Mouse (Mus musculus): ENCODE results near the gene Mov10l1. TPM values are rescaled to one million over a fixed set of nuclear protein-coding genes. Genes with fewer than 3 reads are reported as not detected.
A peak's percentile ranks its signal among the peaks of the same experiment; 100 is the strongest.

Mov10l1 gene
- not detected in 2 replicates for total RNA-seq (2014; fragmentation: Nextera tagmentation)
- total RNA-seq (2017): not detected in 2 replicates

DNA sequence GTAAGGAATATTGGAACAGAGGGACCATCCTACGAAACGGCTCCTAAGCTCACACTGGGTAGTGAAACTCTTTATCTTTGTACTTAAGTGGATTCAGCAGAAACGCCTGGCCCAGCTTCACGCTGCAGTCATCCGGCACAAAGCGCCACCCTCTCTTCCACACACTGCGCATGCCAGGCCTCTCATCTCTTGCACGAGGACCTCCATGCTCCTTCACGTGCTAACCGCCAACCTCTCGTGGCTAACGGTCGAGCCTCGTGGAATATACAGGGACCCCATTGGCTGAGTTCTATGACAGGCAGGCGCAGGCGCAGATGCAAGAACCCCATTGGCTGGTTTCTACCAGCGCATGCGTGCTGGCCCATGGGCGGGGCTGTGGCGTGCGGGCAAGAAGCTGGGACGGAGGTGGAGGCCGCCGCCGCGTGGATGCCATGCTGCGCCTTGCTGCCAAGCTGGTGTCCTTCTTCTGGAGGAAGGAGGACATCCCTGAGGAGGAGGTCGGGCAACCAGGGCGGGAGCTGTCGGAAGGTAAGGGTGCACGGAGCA is at the start of gene Mov10l1:
TSS of gene Mov10l1 (plus strand) at position 376 of the 546 bp plus-strand sequence.
- ATAC-seq (replicated peaks; ENCODE audit: poor library complexity, severe bottlenecking): no peak

DNA sequence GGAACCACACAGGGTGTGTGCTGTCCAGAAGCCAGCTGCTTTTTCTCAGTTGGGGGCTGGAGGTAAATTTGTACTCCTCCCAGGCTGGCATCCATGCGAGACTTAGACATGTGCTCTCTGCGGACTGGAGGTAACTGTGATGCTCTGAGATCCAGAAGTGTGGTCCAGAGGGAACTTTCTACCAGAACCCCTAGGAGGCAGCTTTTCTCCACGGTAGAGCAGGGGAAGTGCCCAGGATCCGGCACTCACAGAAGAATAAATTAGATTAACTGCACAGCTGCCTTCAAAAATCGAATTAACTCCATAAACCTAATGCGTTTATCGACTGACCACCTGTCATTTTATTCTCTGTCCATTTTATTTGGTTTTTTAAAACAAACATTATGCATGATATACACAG is 48.6 kb upstream of the Mov10l1 start:
- ATAC-seq (replicated peaks; ENCODE audit: poor library complexity, severe bottlenecking): no peak

DNA sequence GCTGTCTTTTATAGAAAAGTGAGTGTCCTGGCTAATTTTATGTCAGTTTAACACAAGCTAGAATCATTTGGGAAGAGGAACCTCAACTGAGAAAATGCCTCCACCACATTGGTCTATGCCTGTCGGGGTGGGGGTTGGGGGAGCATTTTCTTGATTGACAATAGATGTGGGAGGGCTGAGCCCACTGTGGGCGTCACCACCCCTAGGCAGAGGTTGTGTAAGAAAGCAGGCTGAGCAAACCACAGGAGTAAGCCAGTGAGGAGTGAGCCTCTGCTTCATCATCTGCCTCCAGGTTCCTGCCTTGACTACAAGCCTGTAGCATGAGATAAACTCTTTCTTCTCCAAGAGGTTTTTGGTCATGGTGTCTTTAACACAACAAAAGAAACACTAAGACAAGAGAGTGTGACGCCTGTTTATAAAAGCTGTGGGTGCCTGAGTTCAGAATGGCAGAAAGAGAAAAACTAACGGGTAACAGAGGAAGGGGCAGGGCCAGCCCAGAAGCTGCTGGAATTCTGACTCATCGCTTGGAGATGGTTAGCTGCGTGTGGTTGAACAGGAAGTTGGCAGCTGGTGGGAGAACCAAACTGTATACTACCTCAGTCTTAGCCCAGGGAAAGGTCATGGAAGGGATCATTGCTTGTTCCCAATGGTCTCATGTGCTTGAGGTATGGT is 46.0 kb upstream of the Mov10l1 start:
- peak; percentile 73 for ATAC-seq (replicated peaks; ENCODE audit: poor library complexity, severe bottlenecking)

DNA sequence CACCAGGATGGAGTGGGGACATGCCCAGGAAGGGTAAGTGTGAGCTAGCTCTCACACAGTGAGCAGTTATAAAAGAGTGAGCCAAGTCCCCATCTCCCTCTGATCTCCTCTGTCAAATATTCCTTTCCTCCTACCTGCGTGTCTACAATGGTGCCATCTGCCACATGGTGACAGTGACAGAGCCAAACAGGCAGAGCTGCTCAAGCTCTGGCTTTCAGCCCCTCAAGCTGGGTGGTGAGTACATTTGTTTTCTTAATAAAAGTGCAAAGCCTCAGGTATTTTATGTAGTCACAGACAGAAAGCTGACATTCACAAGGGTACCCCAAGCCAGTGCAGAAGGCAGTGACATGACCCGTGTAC is 45.4 kb upstream of the Mov10l1 start:
- ATAC-seq (replicated peaks; ENCODE audit: poor library complexity, severe bottlenecking): no peak

DNA sequence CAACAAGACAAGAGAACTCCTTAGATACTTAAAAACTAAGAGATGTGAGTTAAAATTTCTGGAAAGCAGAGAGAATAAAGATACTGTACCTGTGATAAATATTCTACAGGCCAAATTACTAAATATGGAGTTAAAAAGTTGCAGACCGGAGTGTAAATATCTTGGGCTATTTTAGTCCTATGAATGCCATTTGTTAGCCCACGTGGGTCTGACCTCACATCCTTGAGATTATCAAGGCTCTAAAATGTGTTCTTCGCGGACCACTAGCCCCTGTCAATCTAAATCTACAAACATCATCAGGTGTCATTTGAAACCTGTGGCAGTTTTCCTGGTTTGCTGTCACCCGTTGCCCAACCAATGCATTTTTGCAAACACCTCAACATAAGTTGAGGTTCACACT is 39.9 kb upstream of the Mov10l1 start:
- ATAC-seq (replicated peaks; ENCODE audit: poor library complexity, severe bottlenecking): no peak

GRCm38 (mm10) chr15:88943896-88944551 is 38.7 kb upstream of the Mov10l1 start:
- ATAC-seq (replicated peaks; ENCODE audit: poor library complexity, severe bottlenecking): peak; percentile 53

DNA sequence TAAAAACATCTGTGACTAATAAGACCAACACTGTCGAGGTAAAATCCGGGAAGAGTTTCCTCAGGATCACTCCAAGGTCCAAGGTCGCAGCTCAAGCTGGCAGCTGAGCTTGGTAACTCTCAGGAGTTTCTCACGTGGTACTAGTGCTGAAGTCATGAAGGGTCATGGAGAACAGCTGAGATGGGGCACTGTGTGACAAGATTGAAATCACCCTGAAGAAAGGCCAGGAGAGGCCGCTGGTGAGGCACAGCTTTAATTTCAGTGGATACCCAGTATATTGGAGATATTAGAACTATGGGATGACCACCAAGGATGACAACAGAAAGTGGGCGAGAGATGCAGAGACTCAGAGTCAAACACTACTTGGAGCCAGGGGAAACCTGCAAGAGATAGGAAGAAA is 35.9 kb upstream of the Mov10l1 start:
- no peak for ATAC-seq (replicated peaks; ENCODE audit: poor library complexity, severe bottlenecking)

DNA sequence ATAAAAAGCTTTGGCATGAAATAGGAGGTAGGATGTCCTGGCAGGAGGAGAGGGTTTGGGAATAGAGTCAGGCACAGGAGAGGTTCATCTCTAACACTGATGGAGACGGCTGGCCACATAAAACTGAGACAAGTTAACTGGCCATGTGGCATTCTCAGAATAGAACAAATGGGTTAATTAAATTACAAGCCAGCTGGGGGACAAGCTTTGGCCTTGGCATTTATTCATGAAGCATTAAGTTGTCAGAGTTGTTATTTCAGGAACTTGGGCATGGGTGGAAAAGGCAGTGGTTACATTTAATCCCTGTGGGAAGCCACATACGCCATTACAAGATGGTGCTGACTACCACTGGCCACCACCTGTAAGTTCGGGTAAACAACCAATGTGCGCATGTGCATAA is 31.5 kb upstream of the Mov10l1 start:
- no peak for ATAC-seq (replicated peaks; ENCODE audit: poor library complexity, severe bottlenecking)

- peak; percentile 42; the same call in 1 of the 2 replicates for ATAC-seq (replicated peaks; ENCODE audit: poor library complexity, severe bottlenecking)
Observed at GRCm38 (mm10) chr15:88954368-88955072, 28.2 kb upstream of the Mov10l1 start, which contains the start of gene Ttll8. Ttll8 (minus strand) TSS chr15:88954418.

- no peak for ATAC-seq (replicated peaks; ENCODE audit: poor library complexity, severe bottlenecking)
Observed at GRCm38 (mm10) chr15:88955342-88955741, 27.4 kb upstream of the Mov10l1 start.

DNA sequence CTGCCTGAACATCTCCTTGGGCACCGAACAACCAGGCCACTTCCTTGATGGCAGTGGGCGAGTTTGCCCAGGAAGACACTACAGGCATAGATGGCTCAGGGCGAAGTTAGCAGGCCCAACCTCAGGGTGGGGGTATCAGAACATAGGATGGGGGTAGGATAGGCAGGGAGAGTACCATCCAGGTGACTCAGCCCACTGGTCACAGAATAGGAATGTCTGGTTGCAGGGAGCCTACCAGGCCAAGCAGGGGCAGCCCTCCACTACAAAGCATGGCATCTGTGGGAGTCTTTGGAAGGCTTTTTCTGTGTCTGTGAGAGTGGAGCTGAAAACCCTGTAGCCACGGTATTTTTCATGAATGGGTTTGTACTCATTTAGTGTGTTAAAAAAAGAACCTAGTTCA is 25.2 kb upstream of the Mov10l1 start:
- no peak for ATAC-seq (replicated peaks; ENCODE audit: poor library complexity, severe bottlenecking)

DNA sequence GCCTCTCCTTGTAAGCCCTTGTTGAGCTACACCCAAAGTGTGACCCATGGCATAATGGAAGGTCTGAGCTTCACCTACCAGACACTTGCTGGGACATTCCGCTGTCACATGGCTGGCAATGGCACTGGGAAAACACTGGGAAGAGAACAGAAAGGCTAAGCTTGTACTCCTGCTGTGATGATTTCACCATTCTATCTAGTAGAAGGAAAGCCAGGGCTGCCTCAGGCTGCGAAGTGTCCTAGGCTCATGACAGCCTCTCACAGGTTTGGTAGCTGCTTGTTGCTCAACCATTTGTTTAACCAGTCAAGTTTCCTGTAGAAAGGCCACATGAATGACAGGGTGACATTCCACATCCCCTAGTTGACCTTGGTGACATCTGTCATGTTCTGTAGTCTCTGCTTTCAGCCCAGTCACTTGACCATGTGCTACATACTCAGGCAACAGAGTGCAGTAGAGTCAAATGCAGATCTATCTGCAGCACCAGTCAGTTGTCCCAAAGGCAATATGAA is 18.6 kb upstream of the Mov10l1 start:
- no peak for ATAC-seq (replicated peaks; ENCODE audit: poor library complexity, severe bottlenecking)

DNA sequence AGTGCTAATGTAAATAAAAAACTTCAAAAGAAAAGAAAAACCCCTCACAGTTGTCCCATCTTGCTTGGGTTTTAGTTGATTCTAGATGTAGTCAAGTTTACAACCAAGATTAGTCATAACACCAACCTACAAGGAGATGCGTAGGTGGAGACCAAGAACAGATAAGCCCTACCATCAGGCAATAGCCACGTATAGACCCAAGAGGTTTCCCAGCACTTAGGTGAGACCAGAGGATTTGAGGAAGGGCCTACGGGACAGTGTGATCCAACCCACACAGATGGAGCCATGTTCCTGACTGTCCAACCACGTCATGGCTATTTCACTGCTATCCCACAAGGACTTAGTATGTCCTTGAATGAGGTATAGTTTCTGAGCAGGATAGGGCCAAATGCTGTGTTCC is 10.4 kb upstream of the Mov10l1 start:
- no peak for ATAC-seq (replicated peaks; ENCODE audit: poor library complexity, severe bottlenecking)

GRCm38 (mm10) chr15:88978281-88979137 is 4.2 kb upstream of the Mov10l1 start, which contains the start of gene Mlc1:
Mlc1 (minus strand) TSS chr15:88979007.
- ATAC-seq (replicated peaks; ENCODE audit: poor library complexity, severe bottlenecking): no peak

DNA sequence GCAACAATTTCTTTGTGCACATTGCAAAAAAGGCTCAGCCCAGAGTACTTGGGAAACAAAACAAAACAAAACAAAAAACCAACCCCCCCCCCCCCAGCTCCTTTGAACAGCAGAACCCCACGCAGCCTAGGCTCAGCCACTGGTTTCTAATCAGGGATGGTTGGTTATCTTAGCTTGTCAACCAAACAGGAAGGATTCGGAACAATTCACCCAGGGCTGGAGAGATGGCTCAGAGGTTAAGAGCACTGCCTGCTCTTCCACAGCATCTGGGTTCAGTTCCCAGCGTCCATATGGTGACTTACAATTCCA is 3.6 kb upstream of the Mov10l1 start:
- no peak for ATAC-seq (replicated peaks; ENCODE audit: poor library complexity, severe bottlenecking)

DNA sequence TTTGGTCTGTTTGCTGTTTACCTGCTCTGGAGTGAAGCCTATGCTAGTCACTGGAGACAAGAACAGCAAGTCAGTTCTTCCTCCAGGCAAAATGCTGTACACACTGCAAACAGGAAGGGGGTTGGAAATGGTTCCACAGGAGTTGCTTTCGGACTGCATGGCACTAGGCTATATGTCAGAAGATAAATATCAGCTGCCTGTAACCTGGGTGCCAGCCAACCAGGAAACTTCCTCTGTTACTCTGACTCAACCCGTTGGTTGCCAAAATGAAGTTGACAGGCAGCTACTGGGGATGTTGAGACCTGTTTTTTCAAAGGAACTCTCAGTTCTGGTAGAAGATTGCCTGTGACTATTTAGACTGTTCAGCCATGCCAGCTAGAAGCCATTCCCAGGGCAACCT is 6.5 kb downstream of the Mov10l1 start:
- no peak for ATAC-seq (replicated peaks; ENCODE audit: poor library complexity, severe bottlenecking)

DNA sequence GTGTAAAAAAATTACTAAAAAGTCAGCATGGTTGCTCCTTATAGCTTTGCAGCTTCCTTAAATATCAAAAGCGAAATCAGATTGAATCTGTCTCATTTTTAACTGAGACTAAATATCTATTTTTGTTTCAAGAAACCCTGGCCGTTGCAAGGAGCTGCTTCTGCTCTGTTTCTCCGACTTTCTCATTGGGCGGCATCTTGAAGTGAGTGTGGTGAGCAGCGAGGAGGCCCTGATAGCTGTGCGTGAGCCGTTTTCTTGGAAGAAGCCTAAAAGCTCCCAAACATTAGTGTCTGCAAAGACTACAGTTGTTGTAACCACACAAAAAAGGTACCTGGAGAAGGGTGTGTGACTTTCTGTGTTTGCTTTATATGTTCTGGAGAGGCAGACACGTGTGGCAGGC is 15.9 kb downstream of the Mov10l1 start:
- no peak for ATAC-seq (replicated peaks; ENCODE audit: poor library complexity, severe bottlenecking)

DNA sequence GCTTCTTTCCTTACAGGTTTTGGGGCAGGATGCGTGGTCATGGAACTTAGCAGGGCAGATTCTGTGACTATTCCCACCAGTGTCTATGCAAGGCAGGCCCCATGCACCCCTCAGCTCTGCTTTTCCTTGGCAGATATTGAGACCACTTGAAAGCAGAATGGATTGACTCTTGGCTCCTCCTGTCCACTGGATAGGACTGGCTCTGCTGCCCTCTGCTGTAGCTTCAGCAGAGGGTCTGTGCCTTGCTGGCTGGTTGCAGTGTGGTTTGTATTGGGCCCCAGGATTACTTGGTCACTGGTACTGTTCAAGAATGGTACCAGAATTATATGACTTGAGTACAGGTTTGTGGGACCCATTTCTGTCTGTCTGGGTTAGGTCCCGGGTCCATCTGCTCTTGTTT is 16.4 kb downstream of the Mov10l1 start:
- no peak for ATAC-seq (replicated peaks; ENCODE audit: poor library complexity, severe bottlenecking)

DNA sequence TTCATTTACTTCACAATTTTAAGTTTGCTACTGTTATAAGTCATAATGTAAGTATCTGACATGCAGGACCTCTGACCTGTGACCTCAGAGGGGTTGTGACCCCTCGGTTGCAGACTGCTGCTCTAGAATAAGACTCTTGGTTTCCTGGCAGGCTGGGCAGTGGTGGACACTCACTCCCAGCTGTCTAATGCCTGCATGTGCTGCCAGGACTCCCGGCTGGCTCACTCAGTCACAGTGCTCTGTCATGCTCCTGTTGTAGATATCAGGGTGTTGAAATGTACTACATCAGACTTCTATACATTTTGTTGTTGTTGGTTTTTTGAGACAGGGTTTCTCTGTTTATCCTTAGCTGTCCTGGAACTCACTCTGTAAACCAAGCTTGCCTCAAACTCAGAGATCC is 17.7 kb downstream of the Mov10l1 start:
- ATAC-seq (replicated peaks; ENCODE audit: poor library complexity, severe bottlenecking): no peak

DNA sequence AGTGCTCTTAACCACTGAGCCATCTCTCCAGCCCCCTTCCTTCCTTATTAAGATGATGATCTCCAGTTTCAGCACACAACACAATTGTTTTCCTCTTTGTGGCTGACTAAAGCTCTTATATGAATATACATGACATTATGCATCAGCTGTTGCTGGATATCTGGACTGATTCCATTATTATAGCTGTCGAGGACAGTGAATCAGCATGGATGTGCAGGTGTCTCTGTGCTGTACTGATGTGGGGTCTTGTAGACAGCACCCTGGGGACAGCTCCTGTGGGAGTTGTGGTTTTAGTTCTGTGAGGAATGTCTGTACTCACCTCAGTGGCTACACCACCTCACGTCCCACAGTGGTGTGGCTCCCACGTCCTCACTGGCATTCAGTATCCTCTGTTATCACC is 18.5 kb downstream of the Mov10l1 start:
- no peak for ATAC-seq (replicated peaks; ENCODE audit: poor library complexity, severe bottlenecking)

Data from granulocyte monocyte progenitor cell, adult 5-6 weeks (primary cell).